Mouse (Mus musculus) kidney, adult 10 weeks (tissue): ENCODE data around the gene Mtfr2. TPM values are rescaled to one million over a fixed set of nuclear protein-coding genes. Genes with fewer than 3 reads are reported as not detected.

Experiments used
- polyA plus RNA-seq: library from polyadenylated mRNA; stranded (reverse); fragments of 350-450 nt; fragmentation: Illumina TruSeq; extraction: RNeasy Lipid Tissue Mini Kit (QIAGEN cat#74804); gene quantifications from one replicate; pipeline ENCODE4 v1.2.3, GENCODE M21; 2014; ENCODE audit warnings: low read depth, low replicate concordance

The Mtfr2 gene
- 0.28 TPM for polyA plus RNA-seq

DNA sequence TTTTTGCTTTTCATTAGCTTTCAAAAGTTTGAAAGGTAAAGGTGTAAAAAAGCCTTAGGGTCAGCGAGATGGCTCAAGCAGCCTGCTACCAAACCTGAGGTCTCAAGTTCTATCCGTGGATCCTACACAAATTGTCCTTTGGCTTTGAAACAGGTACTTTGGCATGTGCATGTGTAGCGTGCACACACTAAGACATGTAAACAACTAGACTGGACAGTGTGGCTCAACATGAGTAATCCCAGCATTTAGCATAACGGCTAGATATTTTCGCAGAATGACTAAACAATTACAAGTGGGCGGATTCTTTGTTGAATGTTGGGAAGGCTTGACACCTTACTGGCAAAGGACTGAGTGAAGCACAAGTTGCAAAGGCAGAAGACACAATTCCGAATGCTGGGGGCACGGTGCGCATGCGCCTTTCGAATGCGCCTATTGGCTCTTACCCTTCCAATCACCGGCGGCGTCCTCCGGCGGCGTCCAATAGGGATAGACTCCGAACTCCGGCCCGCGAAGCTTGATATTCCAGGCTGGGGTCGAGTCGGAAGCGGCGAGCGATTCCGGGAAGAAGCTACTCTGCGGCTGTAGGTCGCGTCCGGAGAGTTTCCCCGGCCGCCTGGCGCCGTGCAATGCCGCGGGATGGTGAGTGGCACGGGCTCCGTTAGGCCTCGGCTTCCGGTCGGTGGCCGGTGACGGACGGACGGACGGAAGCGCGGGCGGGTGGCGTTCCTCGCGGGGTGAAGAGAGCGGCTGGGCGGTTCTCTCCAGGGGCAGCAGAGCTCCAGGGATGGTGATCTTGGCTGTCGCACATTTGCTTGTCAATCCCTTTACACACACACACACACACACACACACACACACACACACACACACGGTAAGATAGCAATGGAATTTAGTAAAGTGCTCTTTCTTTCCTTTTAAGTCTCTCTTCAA lies at the start of gene Mtfr2:
TSS of gene Mtfr2 (plus strand) at position 486 of the 930 bp plus-strand sequence.

DNA sequence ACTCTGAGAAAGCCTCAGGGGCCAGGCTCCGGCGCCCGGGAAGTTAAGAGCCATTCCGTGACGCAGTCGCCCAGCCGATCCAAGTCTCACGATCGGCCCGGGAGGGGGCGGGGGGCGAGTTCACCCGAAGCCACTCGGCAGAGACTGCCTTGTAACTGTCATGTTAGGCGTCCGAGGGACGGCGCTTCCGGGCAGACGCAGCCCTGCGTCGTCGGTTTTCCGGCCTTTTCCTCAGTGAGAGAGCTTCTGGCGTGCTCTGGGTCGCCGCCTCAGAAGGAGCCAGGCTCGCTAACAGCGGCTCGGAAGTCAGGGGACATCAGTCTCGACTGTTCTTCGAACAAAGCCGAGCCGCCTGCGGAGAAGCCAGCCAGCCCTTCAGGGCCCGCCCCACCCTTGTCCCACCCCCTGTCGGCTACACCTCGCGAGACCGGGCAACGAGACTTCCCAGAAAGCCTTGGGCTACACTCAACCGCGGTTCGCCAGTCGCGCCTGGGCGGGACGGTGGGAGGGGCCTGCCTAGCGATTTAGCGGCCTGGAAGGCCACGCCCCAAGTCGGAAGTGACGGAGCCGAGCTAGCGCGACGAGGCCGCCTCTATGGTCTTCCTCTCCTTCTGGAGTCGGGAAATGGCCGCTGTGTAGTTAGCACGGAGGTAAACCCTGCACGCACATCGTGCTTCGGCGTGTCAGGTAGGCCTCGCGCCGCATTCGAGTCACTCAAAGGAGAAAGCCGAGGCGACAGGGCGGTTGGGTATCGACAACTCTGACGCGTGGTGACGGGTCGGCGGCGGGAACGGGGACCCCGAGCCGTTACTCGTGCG lies 35.4 kb upstream of the Mtfr2 start, which contains the start of gene Bclaf1:
TSS of gene Bclaf1 (plus strand) at position 552 of the 818 bp plus-strand sequence.

Other genes with a start within 250 kb of the Mtfr2 start
- gene Map7, start 199.3 kb upstream of the Mtfr2 start, polyA plus RNA-seq, result 61.7 TPM
- gene Bclaf1, start 35.3 kb upstream of the Mtfr2 start, polyA plus RNA-seq, result 110 TPM